Mouse (Mus musculus): ENCODE data around the gene Hsd17b3. TPM values are rescaled to one million over a fixed set of nuclear protein-coding genes. Genes with fewer than 3 reads are reported as not detected.

Gene Hsd17b3
- polyA plus RNA-seq (2015; fragmentation: Nextera tagmentation; extraction: Ambion mirVana), result not detected in 2 replicates

- no peak within 1 kb of the TSS for H3K27ac ChIP-seq
- ATAC-seq (replicated peaks), result no peak
- no peaks in the 10 kb centered on the region for H3K4me1 ChIP-seq
- H3K27me3 ChIP-seq (replicated peaks), result no peaks in the 10 kb centered on the region
- H3K9me3 ChIP-seq, result no peaks in the 10 kb centered on the region
- 83% methylated on average over 4 of the region's 4 CpGs for WGBS
- no peak within 1 kb of the TSS for H3K4me3 ChIP-seq
- no peak within 1 kb of the TSS for H3K4me2 ChIP-seq
- H3K36me3 ChIP-seq (replicated peaks), result no peaks in the 10 kb centered on the region
- H3K9ac ChIP-seq, result no peak within 1 kb of the TSS
Observed at GRCm38 (mm10) chr13:64089130-64089529, at the start of gene Hsd17b3. TSS of gene Hsd17b3 (minus strand) at chr13:64089230.

- 0 out of 2 replicates have a peak, but pooled peaks have one; percentile 70 for ATAC-seq (replicated peaks)
- H3K4me3 ChIP-seq, result peak overlapping the region; percentile 46
- H3K9ac ChIP-seq, result no peak overlapping the region
- no peaks in the 10 kb centered on the region for H3K9me3 ChIP-seq
- H3K4me2 ChIP-seq, result peak overlapping the region; percentile 93
- H3K36me3 ChIP-seq (replicated peaks), result no peaks in the 10 kb centered on the region
- no peaks in the 10 kb centered on the region; the same call in 1 of the 2 replicates for H3K27me3 ChIP-seq (replicated peaks)
- H3K27ac ChIP-seq, result no peak overlapping the region
- H3K4me1 ChIP-seq, result peaks cover 6% of the 10 kb centered on the region; the same call in 1 of the 2 replicates
- WGBS, result 45% methylated on average over 15 of the region's 15 CpGs
Observed at GRCm38 (mm10) chr13:64129616-64130375, 40.8 kb upstream of the Hsd17b3 start.

- Histone ChIP-seq H3K27ac (no peak within 1 kb of the TSS), H3K9ac (peak within 1 kb of the TSS; percentile 44; the same call in 1 of the 2 replicates), H3K4me2 (peak within 1 kb of the TSS; percentile 93), H3K4me3 (peak within 1 kb of the TSS; percentile 46), H3K36me3 (replicated peaks) (no peaks in the 10 kb centered on the region), H3K9me3 (no peaks in the 10 kb centered on the region), H3K27me3 (replicated peaks) (no peaks in the 10 kb centered on the region; the same call in 1 of the 2 replicates), H3K4me1 (peaks cover 6% of the 10 kb centered on the region; the same call in 1 of the 2 replicates)
- ATAC-seq (replicated peaks), result peak; percentile 65
- WGBS, result 9% methylated on average over 44 of the region's 44 CpGs
Observed at GRCm38 (mm10) chr13:64128858-64129615, 40.0 kb upstream of the Hsd17b3 start, which contains the start of gene Slc35d2. TSS of gene Slc35d2 (minus strand) at chr13:64129368.

GRCm38 (mm10) chr13:64126316-64126715 is 37.3 kb upstream of the Hsd17b3 start:
- no peak overlapping the region for H3K27ac ChIP-seq
- no peaks in the 10 kb centered on the region for H3K9me3 ChIP-seq
- H3K27me3 ChIP-seq (replicated peaks), result no peaks in the 10 kb centered on the region; the same call in 1 of the 2 replicates
- no peak overlapping the region for H3K9ac ChIP-seq
- H3K36me3 ChIP-seq (replicated peaks), result no peaks in the 10 kb centered on the region
- no peak for ATAC-seq (replicated peaks)
- H3K4me3 ChIP-seq, result no peak overlapping the region
- WGBS, result 53% methylated on average over 4 of the region's 4 CpGs
- no peak overlapping the region for H3K4me2 ChIP-seq
- peaks cover 6% of the 10 kb centered on the region; the same call in 1 of the 2 replicates for H3K4me1 ChIP-seq

- 83% methylated on average over 6 of the region's 6 CpGs for WGBS
Observed at GRCm38 (mm10) chr13:64124886-64125285, 35.9 kb upstream of the Hsd17b3 start.

GRCm38 (mm10) chr13:64123491-64124188 is 34.6 kb upstream of the Hsd17b3 start:
- Histone ChIP-seq H3K4me3 (no peak overlapping the region), H3K4me1 (no peaks in the 10 kb centered on the region), H3K27me3 (replicated peaks) (no peaks in the 10 kb centered on the region), H3K36me3 (replicated peaks) (no peaks in the 10 kb centered on the region), H3K9me3 (no peaks in the 10 kb centered on the region), H3K27ac (no peak overlapping the region), H3K9ac (no peak overlapping the region), H3K4me2 (no peak overlapping the region)
- 32% methylated on average over 6 of the region's 6 CpGs for WGBS
- ATAC-seq (replicated peaks), result no peak

More at GRCm38 (mm10) chr13:64124886-64125285, 35.9 kb upstream of the Hsd17b3 start:
- no peaks in the 10 kb centered on the region for H3K36me3 ChIP-seq (replicated peaks)
- no peaks in the 10 kb centered on the region; the same call in 1 of the 2 replicates for H3K27me3 ChIP-seq (replicated peaks)
- H3K4me1 ChIP-seq, result peaks cover 6% of the 10 kb centered on the region; the same call in 1 of the 2 replicates
- H3K9me3 ChIP-seq, result no peaks in the 10 kb centered on the region
- ATAC-seq (replicated peaks), result no peak
- H3K9ac ChIP-seq, result no peak overlapping the region
- H3K27ac ChIP-seq, result no peak overlapping the region
- H3K4me3 ChIP-seq, result no peak overlapping the region
- H3K4me2 ChIP-seq, result no peak overlapping the region

GRCm38 (mm10) chr13:64120760-64121159 is 31.7 kb upstream of the Hsd17b3 start:
- H3K27me3 ChIP-seq (replicated peaks), result no peaks in the 10 kb centered on the region

GRCm38 (mm10) chr13:64117442-64117841 is 28.4 kb upstream of the Hsd17b3 start:
- H3K9ac ChIP-seq, result no peak overlapping the region

More at GRCm38 (mm10) chr13:64120760-64121159, 31.7 kb upstream of the Hsd17b3 start:
- 57% methylated on average over 4 of the region's 4 CpGs for WGBS
- Histone ChIP-seq H3K4me2 (no peak overlapping the region), H3K9ac (no peak overlapping the region), H3K36me3 (replicated peaks) (no peaks in the 10 kb centered on the region), H3K4me3 (no peak overlapping the region), H3K9me3 (no peaks in the 10 kb centered on the region), H3K4me1 (no peaks in the 10 kb centered on the region), H3K27ac (no peak overlapping the region)
- no peak for ATAC-seq (replicated peaks)

GRCm38 (mm10) chr13:64110421-64110820 is 21.4 kb upstream of the Hsd17b3 start:
- WGBS, result 95% methylated on average over 1 of the region's 1 CpGs
- no peak for ATAC-seq (replicated peaks)
- H3K36me3 ChIP-seq (replicated peaks), result no peaks in the 10 kb centered on the region
- H3K9ac ChIP-seq, result no peak overlapping the region
- no peaks in the 10 kb centered on the region for H3K27me3 ChIP-seq (replicated peaks)
- no peaks in the 10 kb centered on the region for H3K9me3 ChIP-seq
- no peak overlapping the region for H3K4me3 ChIP-seq
- H3K4me2 ChIP-seq, result no peak overlapping the region
- no peaks in the 10 kb centered on the region for H3K4me1 ChIP-seq
- no peak overlapping the region for H3K27ac ChIP-seq

More at GRCm38 (mm10) chr13:64117442-64117841, 28.4 kb upstream of the Hsd17b3 start:
- no peak for ATAC-seq (replicated peaks)
- WGBS, result 62% methylated on average over 2 of the region's 2 CpGs
- H3K4me1 ChIP-seq, result no peaks in the 10 kb centered on the region
- H3K27ac ChIP-seq, result no peak overlapping the region
- no peak overlapping the region for H3K4me2 ChIP-seq
- H3K4me3 ChIP-seq, result no peak overlapping the region
- no peaks in the 10 kb centered on the region for H3K36me3 ChIP-seq (replicated peaks)
- H3K27me3 ChIP-seq (replicated peaks), result no peaks in the 10 kb centered on the region
- H3K9me3 ChIP-seq, result no peaks in the 10 kb centered on the region

- H3K9me3 ChIP-seq, result no peaks in the 10 kb centered on the region
- H3K4me1 ChIP-seq, result no peaks in the 10 kb centered on the region
- WGBS, result 27% methylated on average over 5 of the region's 5 CpGs
- H3K4me3 ChIP-seq, result no peak overlapping the region
- no peak overlapping the region for H3K9ac ChIP-seq
- H3K27ac ChIP-seq, result no peak overlapping the region
- no peak overlapping the region for H3K4me2 ChIP-seq
- H3K27me3 ChIP-seq (replicated peaks), result no peaks in the 10 kb centered on the region
- ATAC-seq (replicated peaks), result peak; percentile 42; the same call in 1 of the 2 replicates
- H3K36me3 ChIP-seq (replicated peaks), result no peaks in the 10 kb centered on the region
Observed at GRCm38 (mm10) chr13:64108381-64108850, 19.4 kb upstream of the Hsd17b3 start.

GRCm38 (mm10) chr13:64107535-64107934 is 18.5 kb upstream of the Hsd17b3 start:
- no peak overlapping the region for H3K9ac ChIP-seq
- peak; percentile 45; the same call in 1 of the 2 replicates for ATAC-seq (replicated peaks)
- no peak overlapping the region for H3K27ac ChIP-seq
- no peaks in the 10 kb centered on the region for H3K36me3 ChIP-seq (replicated peaks)
- H3K4me3 ChIP-seq, result no peak overlapping the region
- H3K9me3 ChIP-seq, result no peaks in the 10 kb centered on the region
- H3K27me3 ChIP-seq (replicated peaks), result no peaks in the 10 kb centered on the region
- H3K4me1 ChIP-seq, result no peaks in the 10 kb centered on the region
- H3K4me2 ChIP-seq, result no peak overlapping the region
- WGBS, result 17% methylated on average over 8 of the region's 8 CpGs
